9 mouse cellular contexts compared by ENCODE assay signal in the genomic region with DNA sequence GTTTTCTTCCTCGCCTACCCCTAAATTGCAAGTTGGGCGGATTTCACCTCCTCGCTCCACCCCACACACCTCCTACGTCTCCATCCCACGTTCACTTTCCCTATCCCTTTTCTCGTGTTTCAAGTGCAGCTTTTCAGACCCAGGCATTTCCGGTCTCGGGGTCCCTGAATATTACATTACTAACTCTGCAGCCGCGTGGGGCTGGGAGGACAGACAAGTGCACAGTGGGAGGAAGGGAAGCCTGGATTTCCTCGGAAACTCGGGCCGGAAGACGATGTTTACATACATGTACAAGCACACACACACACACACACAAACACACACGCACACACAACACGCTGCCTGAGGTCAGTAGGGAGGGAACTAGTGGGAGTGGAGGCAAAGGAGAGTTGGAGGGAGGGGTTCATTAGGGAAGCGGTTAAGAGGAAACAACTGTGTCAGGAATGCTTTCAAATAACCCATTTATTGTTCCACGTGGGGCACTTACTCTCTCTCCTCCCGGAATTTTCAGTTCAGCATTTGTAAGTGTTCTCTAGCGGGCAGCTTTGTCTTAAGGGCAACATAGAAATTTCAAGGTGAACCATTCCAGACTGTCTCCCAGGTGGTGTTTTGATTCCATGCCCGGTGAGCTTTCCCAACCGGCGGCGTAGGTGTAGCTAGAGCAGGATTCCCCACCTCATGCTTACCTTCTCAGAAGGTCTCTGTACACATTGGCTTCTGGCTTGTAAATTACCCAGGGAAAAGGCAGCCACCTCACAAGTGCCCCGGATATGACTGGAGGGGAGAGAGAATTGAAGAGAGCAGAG. TPM values are rescaled to one million over a fixed set of nuclear protein-coding genes. Genes with fewer than 3 reads are reported as not detected.
DNase-seq lines count a peak whose midpoint lies in the region; ATAC-seq and TF ChIP-seq lines count a peak whose summit lies in the region.
"Had no signal": no experiment of that assay in that cellular context is flagged by ENCODE, and none has a peak within 500 bp of the region (broad histone marks: within the 10 kb centered on the region; RNA-seq: fewer than 3 reads in every experiment).

No protein-coding gene starts in this region.

- peak overlapping the region; percentile 78; the same call in 1 of the 2 replicates for H3K9ac ChIP-seq in intestine, postnatal 0 days (ENCODE audit: low read depth, low read length)
- H3K9ac ChIP-seq in neural tube, embryonic 13.5 days, result peak overlapping the region; percentile 94

- H3K4me1 ChIP-seq in erythroblast, embryonic 14.5 days (ENCODE audit: control insufficient read depth), result peaks cover 44% of the 10 kb centered on the region
- no peaks in the 10 kb centered on the region for H3K4me1 ChIP-seq in intestine, postnatal 0 days (replicated peaks; ENCODE audit: control insufficient read depth, insufficient read depth, low read length)
- peaks cover 51% of the 10 kb centered on the region for H3K4me1 ChIP-seq in neural tube, embryonic 13.5 days (replicated peaks)

- peak overlapping the region; percentile 80 for H3K27ac ChIP-seq in intestine, postnatal 0 days (ENCODE audit: low read depth, low read length)
- H3K27ac ChIP-seq in neural tube, embryonic 13.5 days (replicated peaks), result peak overlapping the region; percentile 85

- H3K9me3 ChIP-seq in erythroblast, embryonic 14.5 days (ENCODE audit: control insufficient read depth, low read length), result no peaks in the 10 kb centered on the region
- no peaks in the 10 kb centered on the region for H3K9me3 ChIP-seq in intestine, postnatal 0 days (ENCODE audit: control insufficient read depth)
- no peaks in the 10 kb centered on the region for H3K9me3 ChIP-seq in neural tube, embryonic 13.5 days

- peaks cover 13% of the 10 kb centered on the region for H3K36me3 ChIP-seq in erythroblast, embryonic 14.5 days (ENCODE audit: control insufficient read depth)
- H3K36me3 ChIP-seq in intestine, postnatal 0 days (ENCODE audit: control insufficient read depth, insufficient read depth), result peaks cover 13% of the 10 kb centered on the region; the same call in 1 of the 2 replicates
- no peaks in the 10 kb centered on the region for H3K36me3 ChIP-seq in neural tube, embryonic 13.5 days

- H3K4me3 ChIP-seq in erythroblast, embryonic 14.5 days (replicated peaks), result peak overlapping the region; percentile 85
- peak overlapping the region; percentile 91 for H3K4me3 ChIP-seq in intestine, postnatal 0 days (ENCODE audit: low read depth, low read length)
- peak overlapping the region; percentile 88 for H3K4me3 ChIP-seq in neural tube, embryonic 13.5 days

- peak; percentile 22 for DNase-seq in adipocyte (ENCODE audit: low spot score)
- DNase-seq in lung, adult 18-20 months, result peak; percentile 63 to 73
- DNase-seq in layer of hippocampus, adult 8-10 months (ENCODE audit: low spot score in 2 of 2), result no peak

- 2% methylated on average over 25 of the region's 25 CpGs for WGBS in intestine, postnatal 0 days
- WGBS in neural tube, embryonic 13.5 days, result under 1% methylated on average over 25 of the region's 25 CpGs

- no peak for TF ChIP-seq CTCF in intestine, postnatal 0 days (IDR thresholded peaks at IDR 0.05; ENCODE audit: low read depth)

- H3K4me2 ChIP-seq in intestine, postnatal 0 days (replicated peaks; ENCODE audit: low read depth), result peak overlapping the region; percentile 98
- peak overlapping the region; percentile 96 for H3K4me2 ChIP-seq in neural tube, embryonic 13.5 days

- ATAC-seq in erythroblast, adult 5-6 weeks (replicated peaks; ENCODE audit: low FRiP score, poor library complexity, severe bottlenecking), result no peak
- ATAC-seq in granulocyte monocyte progenitor cell, adult 5-6 weeks (replicated peaks; ENCODE audit: poor library complexity, severe bottlenecking), result peak; percentile 43
- no peak for ATAC-seq in intestine, postnatal 0 days
- peak; percentile 11; the same call in 1 of the 2 replicates for ATAC-seq in neural tube, embryonic 13.5 days (ENCODE audit: low read depth)

- H3K27me3 ChIP-seq in erythroblast, embryonic 14.5 days (ENCODE audit: control insufficient read depth), result no peaks in the 10 kb centered on the region
- no peaks in the 10 kb centered on the region for H3K27me3 ChIP-seq in intestine, postnatal 0 days (replicated peaks; ENCODE audit: control insufficient read depth, insufficient read depth, low read length)
- no peaks in the 10 kb centered on the region for H3K27me3 ChIP-seq in neural tube, embryonic 13.5 days

RNA-seq across cellular contexts. Expression of gene Mink1, which starts 1.0 kb away (rescaled TPM):
- 1.1 and 1.2 TPM in 2 replicates for polyA plus RNA-seq in erythroblast, embryonic 14.5 days (2012)
- total RNA-seq in erythroblast, adult 5-6 weeks (2015; ENCODE audit: low replicate concordance), result 3.6 and 6.0 TPM in 2 replicates
- total RNA-seq in erythroblast, adult 5-6 weeks (2017; ENCODE audit: low replicate concordance), result 0.98 and 1.3 TPM in 2 replicates
- 25.0 and 36.1 TPM in 2 replicates for total RNA-seq in granulocyte monocyte progenitor cell, adult 5-6 weeks (2014; fragmentation: Nextera tagmentation)
- 11.2 and 13.3 TPM in 2 replicates for total RNA-seq in granulocyte monocyte progenitor cell, adult 5-6 weeks (2017)
- 5.8 and 6.1 TPM in 2 replicates for polyA plus RNA-seq in intestine, postnatal 0 days (2015; fragmentation: Nextera tagmentation; extraction: Ambion mirVana)
- 18.0 TPM in 2 replicates for polyA plus RNA-seq in neural tube, embryonic 13.5 days (2015; fragmentation: Nextera tagmentation; extraction: Ambion mirVana)
- total RNA-seq in layer of hippocampus, adult 8-10 months (2022), result 100 to 1,000 TPM; 419 to 496 (median 460) TPM

RNA-seq across cellular contexts. Expression of gene Pld2, which starts 23.8 kb away (rescaled TPM):
- polyA plus RNA-seq in erythroblast, embryonic 14.5 days (2012), result 0.01 TPM in 1 of 2 replicates, not detected in the other
- 0.42 TPM in 1 of 2 replicates, not detected in the other for total RNA-seq in erythroblast, adult 5-6 weeks (2015; ENCODE audit: low replicate concordance)
- not detected in 2 replicates for total RNA-seq in erythroblast, adult 5-6 weeks (2017; ENCODE audit: low replicate concordance)
- total RNA-seq in granulocyte monocyte progenitor cell, adult 5-6 weeks (2014; fragmentation: Nextera tagmentation), result 0.99 and 6.2 TPM in 2 replicates
- total RNA-seq in granulocyte monocyte progenitor cell, adult 5-6 weeks (2017), result 0.10 and 0.26 TPM in 2 replicates
- polyA plus RNA-seq in intestine, postnatal 0 days (2015; fragmentation: Nextera tagmentation; extraction: Ambion mirVana), result 5.9 and 6.3 TPM in 2 replicates
- 7.4 and 8.8 TPM in 2 replicates for polyA plus RNA-seq in neural tube, embryonic 13.5 days (2015; fragmentation: Nextera tagmentation; extraction: Ambion mirVana)
- total RNA-seq in layer of hippocampus, adult 8-10 months (2022), result 10 to 100 TPM; 18.2 to 23.4 (median 20.2) TPM

RNA-seq across cellular contexts. Expression of gene Gm40193, which starts 30.9 kb away (rescaled TPM):
- not detected in 2 replicates for polyA plus RNA-seq in erythroblast, embryonic 14.5 days (2012)
- not detected in 2 replicates for total RNA-seq in erythroblast, adult 5-6 weeks (2015; ENCODE audit: low replicate concordance)
- not detected in 2 replicates for total RNA-seq in erythroblast, adult 5-6 weeks (2017; ENCODE audit: low replicate concordance)
- total RNA-seq in granulocyte monocyte progenitor cell, adult 5-6 weeks (2014; fragmentation: Nextera tagmentation), result not detected in 2 replicates
- total RNA-seq in granulocyte monocyte progenitor cell, adult 5-6 weeks (2017), result not detected in 2 replicates
- polyA plus RNA-seq in intestine, postnatal 0 days (2015; fragmentation: Nextera tagmentation; extraction: Ambion mirVana), result not detected in 2 replicates
- polyA plus RNA-seq in neural tube, embryonic 13.5 days (2015; fragmentation: Nextera tagmentation; extraction: Ambion mirVana), result not detected in 2 replicates
- not detected for total RNA-seq in layer of hippocampus, adult 8-10 months (2022)
- total RNA-seq: adrenal gland, adult 18-20 months had no signal

RNA-seq across cellular contexts. Expression of gene Psmb6, which starts 38.5 kb away (rescaled TPM):
- 27.3 and 29.9 TPM in 2 replicates for polyA plus RNA-seq in erythroblast, embryonic 14.5 days (2012)
- total RNA-seq in erythroblast, adult 5-6 weeks (2015; ENCODE audit: low replicate concordance), result 33.4 and 43.5 TPM in 2 replicates
- total RNA-seq in erythroblast, adult 5-6 weeks (2017; ENCODE audit: low replicate concordance), result 55.5 and 62.5 TPM in 2 replicates
- total RNA-seq in granulocyte monocyte progenitor cell, adult 5-6 weeks (2014; fragmentation: Nextera tagmentation), result 243 and 281 TPM in 2 replicates
- total RNA-seq in granulocyte monocyte progenitor cell, adult 5-6 weeks (2017), result 290 and 384 TPM in 2 replicates
- polyA plus RNA-seq in intestine, postnatal 0 days (2015; fragmentation: Nextera tagmentation; extraction: Ambion mirVana), result 462 and 489 TPM in 2 replicates
- 814 and 884 TPM in 2 replicates for polyA plus RNA-seq in neural tube, embryonic 13.5 days (2015; fragmentation: Nextera tagmentation; extraction: Ambion mirVana)
- 100 to 1,000 TPM; 176 to 204 (median 189) TPM for total RNA-seq in layer of hippocampus, adult 8-10 months (2022)

RNA-seq across cellular contexts. Expression of gene Gltpd2, which starts 44.7 kb away (rescaled TPM):
- polyA plus RNA-seq in erythroblast, embryonic 14.5 days (2012), result 0.10 TPM in 1 of 2 replicates, not detected in the other
- total RNA-seq in erythroblast, adult 5-6 weeks (2015; ENCODE audit: low replicate concordance), result not detected in 2 replicates
- total RNA-seq in erythroblast, adult 5-6 weeks (2017; ENCODE audit: low replicate concordance), result not detected in 2 replicates
- not detected in 2 replicates for total RNA-seq in granulocyte monocyte progenitor cell, adult 5-6 weeks (2014; fragmentation: Nextera tagmentation)
- not detected in 2 replicates for total RNA-seq in granulocyte monocyte progenitor cell, adult 5-6 weeks (2017)
- 0.30 and 0.82 TPM in 2 replicates for polyA plus RNA-seq in intestine, postnatal 0 days (2015; fragmentation: Nextera tagmentation; extraction: Ambion mirVana)
- 0.42 and 0.52 TPM in 2 replicates for polyA plus RNA-seq in neural tube, embryonic 13.5 days (2015; fragmentation: Nextera tagmentation; extraction: Ambion mirVana)
- not detected for total RNA-seq in layer of hippocampus, adult 8-10 months (2022)
- total RNA-seq: adrenal gland, adult 18-20 months had no signal

Comparison
In these comparisons a context has a peak if more than half of its experiments do, and no peak if none do; other contexts are left out.
1. ATAC-seq: peak in granulocyte monocyte progenitor cell, adult 5-6 weeks (single experiment) and neural tube, embryonic 13.5 days (single experiment); none in erythroblast, adult 5-6 weeks (single experiment) and intestine, postnatal 0 days (single experiment).
2. DNase-seq: peak in adipocyte (single experiment) and lung, adult 18-20 months (2 of 2); none in layer of hippocampus, adult 8-10 months (0 of 2).
3. RNA of gene Mink1, which starts 1.0 kb away (total RNA-seq): 419 to 496 TPM in layer of hippocampus, adult 8-10 months; 11.2 to 36.1 TPM in granulocyte monocyte progenitor cell, adult 5-6 weeks and 0.98 to 6.0 TPM in erythroblast, adult 5-6 weeks; every median in the first group is over 10 times any median in the second.
4. Peak in every context shown above with its lines, with median percentiles within 50 percentile points of each other: H3K4me3 ChIP-seq.